Mouse (Mus musculus): ENCODE measurements at regions not wholly inside any gene's neighbourhood (a gene's known extent, or its start where the extent isn't known, plus 50 kb on each side); places are given as distances from the start of the nearest gene placed in this dataset.
"Not testable (repeated sequence)": the region's sequence is repeated elsewhere in the genome, so short reads cannot be mapped to it uniquely, and the experiment has no call there.

DNA sequence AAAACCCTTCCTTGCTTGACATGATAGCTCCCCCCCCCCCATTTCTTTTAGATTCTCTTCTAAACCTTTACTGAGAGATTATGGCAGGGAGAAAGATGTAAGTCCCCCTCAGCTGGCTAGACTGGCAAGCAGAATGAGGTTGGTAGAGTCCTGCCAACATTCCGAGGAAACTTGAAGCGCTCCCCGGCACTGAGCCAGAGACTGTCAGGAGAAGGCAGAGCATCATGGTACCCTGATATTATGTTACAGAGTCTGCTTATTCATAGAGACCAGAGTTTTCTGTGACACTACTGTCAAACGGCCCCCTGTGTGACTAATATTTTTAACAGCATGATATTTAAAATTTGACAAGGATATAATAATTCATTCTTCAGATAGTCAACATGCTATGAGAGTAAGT lies 358.0 kb upstream of the Zic4 start:
- DNase-seq (ENCODE audit: extremely low spot score in 1 of 2, low spot score in 1 of 2), result no peak

DNA sequence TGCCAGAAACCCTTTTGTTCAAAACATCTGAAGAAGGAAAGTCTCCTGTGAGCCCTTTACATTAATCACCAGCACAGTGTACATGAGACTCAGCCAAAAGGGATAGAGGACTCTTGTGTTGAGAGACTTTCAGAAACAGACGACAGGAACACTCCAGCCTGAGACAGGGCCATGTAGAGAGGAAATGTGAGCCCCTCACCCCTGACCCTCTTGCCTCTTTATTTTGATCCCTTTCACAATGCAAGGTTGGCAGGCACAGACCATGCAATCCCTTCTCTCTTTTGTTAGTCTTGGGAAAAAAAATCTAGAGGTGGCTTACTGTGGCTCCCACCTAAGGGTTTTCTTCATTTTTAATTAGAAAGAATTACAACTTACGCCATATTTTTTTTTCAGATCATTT lies 321.7 kb upstream of the Zic4 start:
- no peak for DNase-seq (ENCODE audit: extremely low spot score in 1 of 2, low spot score in 1 of 2)

DNA sequence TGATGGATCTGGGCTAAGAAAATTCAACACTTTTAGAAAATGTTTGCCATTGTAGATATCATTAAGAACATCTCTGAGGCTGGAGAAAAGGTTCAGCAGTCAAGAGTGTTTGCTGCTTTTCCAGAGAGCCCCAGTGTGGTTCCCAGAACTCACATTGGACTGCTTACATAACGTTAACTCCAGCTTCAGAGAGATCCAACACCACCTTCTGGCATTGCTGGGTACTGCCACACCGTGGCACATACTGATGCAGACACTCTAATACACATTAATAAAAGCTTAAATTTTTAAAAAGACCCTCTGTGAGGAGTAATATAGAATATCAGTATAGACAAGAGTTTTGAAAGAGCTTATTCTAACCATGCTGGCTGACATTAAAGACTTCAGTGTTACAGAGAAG lies 313.6 kb upstream of the Zic4 start:
- no peak for DNase-seq (ENCODE audit: extremely low spot score in 1 of 2, low spot score in 1 of 2)

- no peak for DNase-seq (ENCODE audit: extremely low spot score in 1 of 2, low spot score in 1 of 2)
Measured at GRCm38 (mm10) chr9:91053065-91053793, 309.0 kb upstream of the Zic4 start.

DNA sequence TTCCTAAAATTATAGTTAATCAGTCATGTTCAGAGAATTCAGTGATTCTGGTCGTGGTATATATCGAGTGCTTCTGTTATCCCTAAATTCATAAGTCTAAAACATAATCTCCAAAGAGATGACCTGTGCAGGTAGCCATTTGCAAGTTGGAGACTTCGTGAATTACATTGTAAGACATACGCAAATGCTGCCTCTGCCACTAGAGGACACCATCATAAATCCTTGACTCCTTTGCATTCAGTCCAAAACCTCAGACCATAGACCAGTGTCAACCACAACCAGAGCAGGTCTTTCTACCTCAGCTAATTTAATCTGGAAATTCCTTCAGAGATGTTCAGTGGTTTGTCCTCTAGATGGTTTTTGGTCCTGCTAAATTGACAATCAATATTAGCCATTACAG lies 302.8 kb upstream of the Zic4 start:
- no peak for DNase-seq (ENCODE audit: extremely low spot score in 1 of 2, low spot score in 1 of 2)

DNA sequence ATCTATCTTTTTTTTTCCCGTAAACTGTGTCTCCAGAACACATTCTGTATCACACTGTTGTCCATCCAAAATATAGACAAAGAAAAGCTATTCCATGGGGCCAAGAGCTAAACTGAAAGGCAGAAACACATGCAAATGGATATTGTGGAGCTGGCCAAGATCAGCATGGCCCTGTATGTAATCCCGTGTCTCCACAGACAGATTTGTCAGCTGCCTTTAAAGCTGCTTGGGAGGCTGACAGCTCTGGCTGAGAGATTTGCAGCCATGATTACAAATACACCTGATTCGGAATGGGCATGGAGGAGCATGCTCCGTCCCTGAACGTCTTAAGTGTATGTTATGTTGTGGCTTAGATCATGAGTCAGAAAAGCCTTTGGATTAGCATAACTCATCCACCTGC lies 292.7 kb upstream of the Zic4 start:
- no peak for DNase-seq (ENCODE audit: extremely low spot score in 1 of 2, low spot score in 1 of 2)

- no peak for DNase-seq (ENCODE audit: extremely low spot score in 1 of 2, low spot score in 1 of 2)
Measured at GRCm38 (mm10) chr9:91073366-91074174, 288.6 kb upstream of the Zic4 start.

DNA sequence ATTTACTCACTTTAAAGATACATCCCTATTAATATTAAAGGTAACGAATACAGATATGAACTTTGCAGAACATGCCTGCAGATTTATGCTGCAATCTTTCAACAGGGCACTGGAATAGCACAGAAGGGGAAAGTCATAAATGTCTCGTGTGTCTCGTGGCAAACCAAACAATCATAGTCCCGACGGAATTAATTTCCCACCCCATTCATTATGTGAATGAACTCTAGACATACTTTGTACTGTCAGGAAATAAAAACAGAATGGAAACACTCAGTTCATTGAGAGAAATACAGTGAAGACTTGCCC lies 288.1 kb upstream of the Zic4 start:
- no peak for DNase-seq (ENCODE audit: extremely low spot score in 1 of 2, low spot score in 1 of 2)

DNA sequence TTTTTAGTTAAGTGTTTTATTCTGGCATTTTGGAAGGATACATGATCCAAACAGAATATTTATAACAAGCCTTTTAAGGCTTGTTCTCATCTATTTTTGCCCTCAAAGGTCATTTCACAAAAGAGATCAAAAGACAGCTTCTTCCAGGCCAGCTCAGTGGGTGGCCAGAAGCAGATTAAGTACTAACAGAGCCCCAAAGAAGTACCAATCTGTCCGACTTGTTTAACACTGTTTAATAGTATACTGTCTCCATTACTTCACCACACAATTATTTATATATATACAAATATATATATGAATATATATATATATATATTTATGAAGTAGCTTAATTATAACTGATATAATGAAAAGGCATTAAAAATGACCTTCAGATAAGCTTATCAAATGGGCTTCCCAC lies 284.7 kb upstream of the Zic4 start:
- DNase-seq (ENCODE audit: extremely low spot score in 1 of 2, low spot score in 1 of 2), result no peak

- no peak for DNase-seq (ENCODE audit: extremely low spot score in 1 of 2, low spot score in 1 of 2)
Measured at GRCm38 (mm10) chr9:91083791-91084190, 278.4 kb upstream of the Zic4 start.

DNA sequence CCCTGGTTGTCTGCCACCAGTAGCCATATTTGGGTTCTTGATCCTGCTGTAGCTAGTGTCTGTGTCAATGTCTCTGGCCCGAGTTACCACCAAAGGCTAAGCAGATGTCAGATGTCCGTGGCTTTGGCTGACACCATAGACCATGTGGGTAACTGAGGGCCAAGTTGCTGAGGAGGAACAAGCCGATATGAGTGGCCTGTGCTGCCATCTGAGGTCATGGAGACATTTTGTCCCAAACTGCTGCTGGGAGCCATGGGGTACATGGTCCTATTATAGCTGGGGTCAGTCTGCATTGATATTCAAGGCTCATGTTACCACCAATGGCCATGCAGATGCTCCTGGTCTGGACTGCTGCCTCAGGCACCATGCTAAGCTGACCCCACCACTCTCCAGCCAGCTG lies 276.3 kb upstream of the Zic4 start:
- no peak for DNase-seq (ENCODE audit: extremely low spot score in 1 of 2, low spot score in 1 of 2)

- no peak for DNase-seq (ENCODE audit: extremely low spot score in 1 of 2, low spot score in 1 of 2)
Measured at GRCm38 (mm10) chr9:91089348-91089747, 272.9 kb upstream of the Zic4 start.

- no peak for DNase-seq (ENCODE audit: extremely low spot score in 1 of 2, low spot score in 1 of 2)
Measured at GRCm38 (mm10) chr9:91091421-91092050, 270.7 kb upstream of the Zic4 start.

DNA sequence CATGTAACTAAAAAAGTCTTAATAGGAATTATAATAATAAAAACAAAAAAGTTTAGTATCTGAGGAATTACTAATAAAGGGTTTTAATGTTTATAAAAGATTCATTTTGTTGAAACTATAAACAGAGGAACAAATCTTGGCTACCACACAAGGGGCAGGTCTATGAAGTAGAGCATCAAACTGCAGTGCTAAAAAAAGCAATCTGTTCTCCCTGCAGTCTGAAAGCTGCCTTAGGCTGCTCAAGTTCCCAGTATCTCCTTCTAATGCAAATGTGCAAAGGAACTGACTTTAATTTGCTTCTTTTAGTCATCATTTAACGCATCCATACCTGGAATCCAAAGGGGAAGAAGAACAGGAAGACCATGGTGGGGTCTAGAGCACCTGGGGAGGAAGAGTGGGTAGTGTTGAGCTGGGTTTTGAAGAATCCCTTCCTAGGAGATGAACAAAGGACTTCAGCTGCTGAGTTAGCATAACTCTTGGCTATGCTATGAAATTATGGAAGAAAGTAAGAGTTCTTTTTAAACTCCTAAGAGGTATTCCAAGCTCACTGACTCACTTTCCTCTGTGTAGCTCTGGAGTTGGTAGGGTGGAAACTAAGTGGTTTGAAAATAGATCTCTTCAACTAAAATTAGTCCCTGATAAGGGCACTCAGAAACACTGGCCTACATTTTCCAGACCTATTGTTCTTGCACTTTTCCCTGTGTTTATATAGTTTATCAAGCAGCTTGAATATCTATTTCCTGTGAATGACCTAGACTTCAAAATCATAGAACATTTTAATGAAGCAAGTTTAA lies 260.4 kb upstream of the Zic4 start:
- DNase-seq (ENCODE audit: extremely low spot score in 1 of 2, low spot score in 1 of 2), result no peak

GRCm38 (mm10) chr9:91122441-91123035 lies 239.7 kb upstream of the Zic4 start:
- DNase-seq (ENCODE audit: extremely low spot score in 1 of 2, low spot score in 1 of 2), result peak in 1 of 2 experiments; percentile 8

DNA sequence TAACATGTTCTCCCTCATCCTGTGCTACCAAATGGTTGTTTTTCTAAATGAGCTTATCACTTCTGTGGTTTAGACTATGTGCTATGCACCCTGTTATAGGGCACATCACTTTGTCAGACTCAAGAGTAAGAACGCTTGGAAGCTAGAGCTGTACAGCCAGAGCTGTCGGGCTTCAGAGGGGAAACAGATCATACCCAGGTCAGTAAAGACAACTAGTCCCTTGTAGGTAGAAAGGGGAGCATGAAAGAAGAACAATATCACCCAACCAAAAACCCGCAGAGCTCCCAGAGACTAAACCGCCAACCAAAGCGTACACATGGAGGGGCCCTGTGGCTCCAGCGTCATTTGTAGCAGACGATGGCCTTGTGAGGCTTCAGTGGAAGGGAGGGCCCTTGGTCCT lies 239.0 kb upstream of the Zic4 start:
- no peak for DNase-seq (ENCODE audit: extremely low spot score in 1 of 2, low spot score in 1 of 2)

GRCm38 (mm10) chr9:91126630-91127245 lies 235.5 kb upstream of the Zic4 start:
- no peak for DNase-seq (ENCODE audit: extremely low spot score in 1 of 2, low spot score in 1 of 2)

GRCm38 (mm10) chr9:91128491-91128890 lies 233.7 kb upstream of the Zic4 start:
- not testable (repeated sequence) for DNase-seq (ENCODE audit: extremely low spot score in 1 of 2, low spot score in 1 of 2)

GRCm38 (mm10) chr9:91130111-91130720 lies 232.0 kb upstream of the Zic4 start:
- no peak for DNase-seq (ENCODE audit: extremely low spot score in 1 of 2, low spot score in 1 of 2)
